Mouse (Mus musculus): ENCODE measurements at regions not wholly inside any gene's neighbourhood (a gene's known extent, or its start where the extent isn't known, plus 50 kb on each side); places are given as distances from the start of the nearest gene placed in this dataset.
A peak's percentile ranks its signal among the peaks of the same experiment; 100 is the strongest.

GRCm38 (mm10) chr10:3630763-3631223 is 90.8 kb downstream of the Iyd start:
- H3K9ac ChIP-seq, result no peak overlapping the region
- H3K36me3 ChIP-seq, result no peaks in the 10 kb centered on the region
- WGBS, result 23% methylated on average over 5 of the region's 5 CpGs
- H3K4me1 ChIP-seq, result peaks cover 13% of the 10 kb centered on the region; the same call in 1 of the 2 replicates
- no peaks in the 10 kb centered on the region for H3K27me3 ChIP-seq
- H3K27ac ChIP-seq, result peak overlapping the region; percentile 51; the same call in 1 of the 2 replicates
- no peaks in the 10 kb centered on the region for H3K9me3 ChIP-seq
- 0 out of 2 replicates have a peak, but pooled peaks have one; percentile 68 for ATAC-seq (ENCODE audit: insufficient number of reproducible peaks, insufficient read depth, low FRiP score, low TSS enrichment)
- no peak overlapping the region for H3K4me3 ChIP-seq
- no peak overlapping the region for H3K4me2 ChIP-seq (replicated peaks)

- 0 out of 2 replicates have a peak, but pooled peaks have one; percentile 59 for ATAC-seq (ENCODE audit: insufficient number of reproducible peaks, insufficient read depth, low FRiP score, low TSS enrichment)
- WGBS, result 42% methylated on average over 5 of the region's 5 CpGs
Measured at GRCm38 (mm10) chr10:3633871-3634496, 93.9 kb downstream of the Iyd start.

GRCm38 (mm10) chr10:3644111-3644510 is 96.1 kb upstream of the Plekhg1 start:
- no peak overlapping the region for H3K4me3 ChIP-seq
- 47% methylated on average over 5 of the region's 5 CpGs for WGBS
- H3K27ac ChIP-seq, result no peak overlapping the region
- H3K27me3 ChIP-seq, result no peaks in the 10 kb centered on the region
- 0 out of 2 replicates have a peak, but pooled peaks cover 2% of the 10 kb centered on the region for H3K4me1 ChIP-seq
- H3K36me3 ChIP-seq, result no peaks in the 10 kb centered on the region
- H3K9ac ChIP-seq, result no peak overlapping the region
- H3K9me3 ChIP-seq, result no peaks in the 10 kb centered on the region
- ATAC-seq (ENCODE audit: insufficient number of reproducible peaks, insufficient read depth, low FRiP score, low TSS enrichment), result no peak
- no peak overlapping the region for H3K4me2 ChIP-seq (replicated peaks)

More at GRCm38 (mm10) chr10:3633871-3634496, 93.9 kb downstream of the Iyd start:
- H3K27ac ChIP-seq, result no peak overlapping the region
- H3K4me3 ChIP-seq, result no peak overlapping the region
- H3K36me3 ChIP-seq, result no peaks in the 10 kb centered on the region
- no peaks in the 10 kb centered on the region for H3K9me3 ChIP-seq
- H3K9ac ChIP-seq, result no peak overlapping the region
- peaks cover 13% of the 10 kb centered on the region; the same call in 1 of the 2 replicates for H3K4me1 ChIP-seq
- no peaks in the 10 kb centered on the region for H3K27me3 ChIP-seq
- no peak overlapping the region for H3K4me2 ChIP-seq (replicated peaks)

- H3K27me3 ChIP-seq, result no peaks in the 10 kb centered on the region
- no peak overlapping the region for H3K27ac ChIP-seq
- H3K9ac ChIP-seq, result no peak overlapping the region
- no peak overlapping the region for H3K4me2 ChIP-seq (replicated peaks)
- 0 out of 2 replicates have a peak, but pooled peaks cover 3% of the 10 kb centered on the region for H3K4me1 ChIP-seq
- H3K9me3 ChIP-seq, result no peaks in the 10 kb centered on the region
- no peak overlapping the region for H3K4me3 ChIP-seq
- H3K36me3 ChIP-seq, result no peaks in the 10 kb centered on the region
- WGBS, result 46% methylated on average over 5 of the region's 5 CpGs
- ATAC-seq (ENCODE audit: insufficient number of reproducible peaks, insufficient read depth, low FRiP score, low TSS enrichment), result no peak
Measured at GRCm38 (mm10) chr10:3645030-3645429, 95.1 kb upstream of the Plekhg1 start.

- Histone ChIP-seq H3K4me3 (no peak overlapping the region), H3K4me1 (0 out of 2 replicates have a peak, but pooled peaks cover 7% of the 10 kb centered on the region), H3K27ac (no peak overlapping the region), H3K27me3 (no peaks in the 10 kb centered on the region), H3K9me3 (no peaks in the 10 kb centered on the region), H3K4me2 (replicated peaks) (no peak overlapping the region), H3K9ac (no peak overlapping the region), H3K36me3 (no peaks in the 10 kb centered on the region)
- no peak for ATAC-seq (ENCODE audit: insufficient number of reproducible peaks, insufficient read depth, low FRiP score, low TSS enrichment)
- 68% methylated on average over 6 of the region's 6 CpGs for WGBS
Measured at GRCm38 (mm10) chr10:3646151-3646910, 93.8 kb upstream of the Plekhg1 start.

GRCm38 (mm10) chr10:3647811-3648731 is 92.1 kb upstream of the Plekhg1 start:
- no peaks in the 10 kb centered on the region for H3K27me3 ChIP-seq
- no peak overlapping the region for H3K4me2 ChIP-seq (replicated peaks)
- no peak overlapping the region for H3K27ac ChIP-seq
- H3K36me3 ChIP-seq, result no peaks in the 10 kb centered on the region
- H3K4me3 ChIP-seq, result no peak overlapping the region
- no peak for ATAC-seq (ENCODE audit: insufficient number of reproducible peaks, insufficient read depth, low FRiP score, low TSS enrichment)
- no peaks in the 10 kb centered on the region for H3K9me3 ChIP-seq
- H3K9ac ChIP-seq, result no peak overlapping the region
- 0 out of 2 replicates have a peak, but pooled peaks cover 7% of the 10 kb centered on the region for H3K4me1 ChIP-seq
- whole genome bisulfite sequencing, result 82% methylated on average over 7 of the region's 7 CpGs

GRCm38 (mm10) chr10:3649983-3650382 is 90.2 kb upstream of the Plekhg1 start:
- 0 out of 2 replicates have a peak, but pooled peaks cover 7% of the 10 kb centered on the region for H3K4me1 ChIP-seq
- no peaks in the 10 kb centered on the region for H3K9me3 ChIP-seq
- no peak overlapping the region for H3K27ac ChIP-seq
- H3K36me3 ChIP-seq, result no peaks in the 10 kb centered on the region
- no peak for ATAC-seq (ENCODE audit: insufficient number of reproducible peaks, insufficient read depth, low FRiP score, low TSS enrichment)
- 54% methylated on average over 1 of the region's 1 CpGs for WGBS
- H3K27me3 ChIP-seq, result no peaks in the 10 kb centered on the region
- H3K4me3 ChIP-seq, result no peak overlapping the region
- no peak overlapping the region for H3K4me2 ChIP-seq (replicated peaks)
- no peak overlapping the region for H3K9ac ChIP-seq

- ATAC-seq (ENCODE audit: insufficient number of reproducible peaks, insufficient read depth, low FRiP score, low TSS enrichment), result no peak
- H3K27ac ChIP-seq, result no peak overlapping the region
- no peak overlapping the region for H3K4me3 ChIP-seq
- WGBS, result 70% methylated on average over 6 of the region's 6 CpGs
- H3K9ac ChIP-seq, result no peak overlapping the region
- H3K9me3 ChIP-seq, result no peaks in the 10 kb centered on the region
- H3K4me2 ChIP-seq (replicated peaks), result no peak overlapping the region
- 0 out of 2 replicates have a peak, but pooled peaks cover 5% of the 10 kb centered on the region for H3K4me1 ChIP-seq
- no peaks in the 10 kb centered on the region for H3K36me3 ChIP-seq
- no peaks in the 10 kb centered on the region for H3K27me3 ChIP-seq
Measured at GRCm38 (mm10) chr10:3650561-3650960, 89.6 kb upstream of the Plekhg1 start.

GRCm38 (mm10) chr10:3652522-3652921 is 87.6 kb upstream of the Plekhg1 start:
- Histone ChIP-seq H3K4me3 (no peak overlapping the region), H3K9ac (no peak overlapping the region), H3K9me3 (no peaks in the 10 kb centered on the region), H3K27ac (no peak overlapping the region), H3K36me3 (no peaks in the 10 kb centered on the region), H3K27me3 (no peaks in the 10 kb centered on the region), H3K4me2 (replicated peaks) (no peak overlapping the region), H3K4me1 (0 out of 2 replicates have a peak, but pooled peaks cover 5% of the 10 kb centered on the region)
- no peak for ATAC-seq (ENCODE audit: insufficient number of reproducible peaks, insufficient read depth, low FRiP score, low TSS enrichment)
- 88% methylated on average over 3 of the region's 3 CpGs for WGBS

GRCm38 (mm10) chr10:3656081-3656480 is 84.1 kb upstream of the Plekhg1 start:
- H3K36me3 ChIP-seq, result no peaks in the 10 kb centered on the region
- no peak overlapping the region for H3K9ac ChIP-seq
- 89% methylated on average over 3 of the region's 3 CpGs for WGBS
- no peak for ATAC-seq (ENCODE audit: insufficient number of reproducible peaks, insufficient read depth, low FRiP score, low TSS enrichment)
- H3K27ac ChIP-seq, result no peak overlapping the region
- no peaks in the 10 kb centered on the region for H3K4me1 ChIP-seq
- H3K9me3 ChIP-seq, result no peaks in the 10 kb centered on the region
- H3K4me2 ChIP-seq (replicated peaks), result no peak overlapping the region
- no peaks in the 10 kb centered on the region for H3K27me3 ChIP-seq
- no peak overlapping the region for H3K4me3 ChIP-seq

- Histone ChIP-seq H3K36me3 (no peaks in the 10 kb centered on the region), H3K27ac (no peak overlapping the region)
- 87% methylated on average over 2 of the region's 2 CpGs for whole genome bisulfite sequencing
Measured at GRCm38 (mm10) chr10:3662156-3662555, 78.0 kb upstream of the Plekhg1 start.

More at GRCm38 (mm10) chr10:3662156-3662555, 78.0 kb upstream of the Plekhg1 start:
- H3K4me1 ChIP-seq, result no peaks in the 10 kb centered on the region
- no peak overlapping the region for H3K4me2 ChIP-seq (replicated peaks)
- no peak overlapping the region for H3K4me3 ChIP-seq
- no peak for ATAC-seq (ENCODE audit: insufficient number of reproducible peaks, insufficient read depth, low FRiP score, low TSS enrichment)
- no peak overlapping the region for H3K9ac ChIP-seq
- no peaks in the 10 kb centered on the region for H3K27me3 ChIP-seq
- no peaks in the 10 kb centered on the region for H3K9me3 ChIP-seq

Data from embryonic facial prominence, embryonic 12.5 days (tissue).